Mouse (Mus musculus) hindbrain, embryonic 14.5 days (tissue): ENCODE measurements around the gene Srsf10. TPM values are rescaled to one million over a fixed set of nuclear protein-coding genes. Genes with fewer than 3 reads are reported as not detected.

Experiments used
- ATAC-seq: fragments of 200-750 bp; cut with Nextera tagmentation; 2 replicates; pipeline ENCODE4 v1.8.0; 2017; ENCODE audit warnings: moderate number of reproducible peaks, mild to moderate bottlenecking, moderate TSS enrichment, moderate library complexity; ENCODE audit not compliant: low FRiP score
- DNase-seq: peaks from one replicate; pipeline ENCODE4 v3.0.0-alpha.2; 2015; ENCODE audit warnings: low spot score
- H3K27ac ChIP-seq: fragments of 300-500 bp; sonication (generic); 2 replicates; pipeline ENCODE4 v1.5.1; 2014; ENCODE audit warnings: mild to moderate bottlenecking, moderate library complexity
- H3K27me3 ChIP-seq: fragments of 300-500 bp; sonication (generic); 2 replicates; pipeline ENCODE4 v1.6.1; 2014; ENCODE audit warnings: mild to moderate bottlenecking, low read length, mixed read lengths; ENCODE audit not compliant: control insufficient read depth, insufficient read depth
- H3K36me3 ChIP-seq: fragments of 300-500 bp; sonication (generic); replicated peaks from 2 replicates; pipeline ENCODE4 v1.6.1; 2014; ENCODE audit not compliant: control insufficient read depth, insufficient read depth
- H3K4me1 ChIP-seq: fragments of 300-500 bp; sonication (generic); replicated peaks from 2 replicates; pipeline ENCODE4 v1.6.1; 2014; ENCODE audit warnings: antibody characterized with exemption, low read length, mixed read lengths; ENCODE audit not compliant: control insufficient read depth, insufficient read depth
- H3K4me2 ChIP-seq: fragments of 300-500 bp; sonication (generic); replicated peaks from 2 replicates; pipeline ENCODE4 v1.6.1; 2014; ENCODE audit warnings: mild to moderate bottlenecking, moderate library complexity
- H3K4me3 ChIP-seq: fragments of 300-500 bp; sonication (generic); replicated peaks from 2 replicates; pipeline ENCODE4 v1.5.1; 2014; ENCODE audit warnings: mild to moderate bottlenecking, low read length
- H3K9ac ChIP-seq: fragments of 300-500 bp; sonication (generic); 2 replicates; pipeline ENCODE4 v1.6.1; 2014
- H3K9me3 ChIP-seq: fragments of 300-500 bp; sonication (generic); 2 replicates; pipeline ENCODE4 v1.6.1; 2016; ENCODE audit warnings: low read length; ENCODE audit not compliant: control insufficient read depth
- WGBS: fragments of 180-500 bp; shearing (Covaris S2); extraction: QIAGEN DNeasy Blood & Tissue Kit; methylation state at CpG from one replicate; pipeline ENCODE4 v1.1.7; 2014; 5-methylcytosine and 5-hydroxymethylcytosine counted together
- polyA plus RNA-seq: library from polyadenylated mRNA; unstranded; fragments of >200 nt; fragmentation: Nextera tagmentation; extraction: Ambion mirVana; gene quantifications from 2 replicates; pipeline ENCODE4 v1.2.1, GENCODE M21; 2014

The Srsf10 gene
- polyA plus RNA-seq, 1 experiment from 2014 or later = 200 TPM

DNA sequence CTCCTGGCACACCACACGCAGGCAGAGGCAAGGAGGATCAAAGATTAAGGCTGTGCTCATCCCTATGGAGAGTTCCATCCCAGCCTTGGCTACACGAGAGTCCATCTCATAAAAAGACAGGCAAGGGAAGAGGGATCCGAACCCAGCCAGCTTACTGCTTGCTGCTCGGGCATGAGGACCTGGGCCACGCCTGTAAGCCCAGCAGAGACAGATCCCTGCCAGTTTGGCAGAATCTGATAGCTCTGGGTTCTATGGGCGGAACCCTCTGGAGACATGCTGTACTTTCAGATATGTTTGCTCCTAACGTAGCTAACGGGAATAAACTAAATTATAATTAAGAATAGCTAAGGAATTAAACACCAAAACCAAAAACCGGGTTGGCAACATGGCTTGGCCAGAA, 3.6 kb upstream of the Srsf10 start:
- DNase-seq (no peak), ATAC-seq (no peak)
- no peak overlapping the region for H3K9ac ChIP-seq
- WGBS = 93% methylated on average over 9 of the region's 9 CpGs
- H3K9me3 ChIP-seq = no peaks in the 10 kb centered on the region
- H3K4me1 ChIP-seq = peaks cover 22% of the 10 kb centered on the region; the same call in 1 of the 2 replicates
- H3K27ac ChIP-seq = no peak overlapping the region
- no peaks in the 10 kb centered on the region for H3K36me3 ChIP-seq
- H3K4me3 ChIP-seq = no peak overlapping the region
- H3K27me3 ChIP-seq = no peaks in the 10 kb centered on the region
- H3K4me2 ChIP-seq = no peak overlapping the region

DNA sequence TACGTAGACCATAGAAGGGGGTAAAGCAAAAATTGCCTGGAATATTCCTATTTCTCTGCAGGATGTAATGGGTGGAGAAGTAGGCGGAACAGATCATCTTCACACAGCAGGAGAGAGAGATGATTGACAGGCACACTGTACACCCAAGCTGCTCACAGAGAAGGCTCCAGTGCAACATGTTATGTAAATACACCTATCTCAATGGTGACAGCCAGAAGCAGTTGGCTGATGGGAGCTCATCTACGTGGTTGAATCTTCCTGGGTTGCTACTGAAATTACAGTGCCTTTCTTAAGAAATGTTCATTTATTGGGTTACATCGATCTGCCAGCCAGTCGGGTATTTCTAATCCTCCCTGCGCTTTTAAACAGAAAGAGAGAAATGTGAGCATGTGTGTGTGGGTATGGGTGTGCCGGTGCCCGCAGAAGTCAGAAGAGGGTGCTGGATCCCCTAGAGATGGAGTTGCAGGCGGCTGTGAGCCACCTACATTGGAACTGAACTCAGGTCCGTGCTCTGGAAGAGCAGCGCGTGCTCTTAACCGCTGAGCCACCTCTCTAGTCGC, 1.5 kb upstream of the Srsf10 start:
- 90% methylated on average over 14 of the region's 14 CpGs for WGBS
- Histone ChIP-seq H3K9me3 (no peaks in the 10 kb centered on the region), H3K4me2 (no peak overlapping the region), H3K9ac (no peak overlapping the region), H3K36me3 (no peaks in the 10 kb centered on the region), H3K4me3 (no peak overlapping the region), H3K27ac (peak overlapping the region; percentile 98; the same call in 1 of the 2 replicates), H3K4me1 (peaks cover 38% of the 10 kb centered on the region), H3K27me3 (no peaks in the 10 kb centered on the region)
- ATAC-seq (no peak), DNase-seq (no peak)

DNA sequence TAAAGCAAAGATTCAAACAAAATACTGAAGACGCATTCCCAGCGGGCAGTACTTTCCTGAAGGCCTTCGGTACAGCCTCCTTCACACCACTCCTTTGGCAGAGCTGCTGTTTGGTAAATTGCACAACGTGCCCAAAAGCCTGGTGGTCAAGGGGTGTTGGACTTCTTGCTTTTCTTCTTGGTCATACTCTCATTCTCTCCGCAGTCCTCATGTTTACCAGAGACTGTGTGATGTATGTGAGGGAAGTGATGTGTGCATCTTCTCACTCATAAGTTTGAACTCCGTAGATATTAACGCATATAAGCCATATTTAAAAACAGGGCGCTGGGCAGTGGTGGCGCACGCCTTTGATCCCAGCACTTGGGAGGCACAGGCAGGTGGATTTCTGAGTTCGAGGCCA, 917 bp upstream of the Srsf10 start:
- ATAC-seq = no peak
- Histone ChIP-seq H3K4me2 (peak overlapping the region; percentile 82), H3K36me3 (no peaks in the 10 kb centered on the region), H3K4me3 (peak overlapping the region; percentile 84; the same call in 1 of the 2 replicates), H3K9ac (peak overlapping the region; percentile 72), H3K9me3 (no peaks in the 10 kb centered on the region), H3K27me3 (no peaks in the 10 kb centered on the region), H3K27ac (peak overlapping the region; percentile 98), H3K4me1 (peaks cover 44% of the 10 kb centered on the region)
- WGBS = 73% methylated on average over 11 of the region's 11 CpGs
- DNase-seq = no peak

DNA sequence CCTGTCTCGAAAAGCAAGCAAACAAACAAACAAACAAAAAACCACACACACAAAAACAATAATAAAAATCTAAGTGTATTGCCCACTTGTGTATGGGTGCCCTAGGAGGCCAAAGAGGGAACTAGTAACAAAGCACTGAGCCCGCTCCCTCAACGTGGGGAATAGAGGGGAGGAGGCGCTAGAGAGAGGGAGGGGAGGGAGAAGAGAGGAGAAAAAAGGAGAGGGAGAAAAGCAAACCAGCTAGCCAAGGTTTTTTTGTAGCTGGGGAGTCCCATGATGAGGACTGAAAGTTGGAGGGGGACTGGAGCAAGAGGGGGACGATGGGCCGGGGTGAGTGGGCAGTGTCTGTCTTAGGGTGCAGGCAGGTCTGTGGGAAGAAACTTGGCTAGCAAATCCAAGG, 467 bp upstream of the Srsf10 start:
- peak overlapping the region; percentile 72 for H3K9ac ChIP-seq
- ATAC-seq = peak; percentile 3; the same call in 1 of the 2 replicates
- no peaks in the 10 kb centered on the region for H3K36me3 ChIP-seq
- H3K9me3 ChIP-seq = no peaks in the 10 kb centered on the region
- no peak for DNase-seq
- H3K4me2 ChIP-seq = peak overlapping the region; percentile 82
- WGBS = 9% methylated on average over 6 of the region's 6 CpGs
- H3K27me3 ChIP-seq = no peaks in the 10 kb centered on the region
- H3K4me3 ChIP-seq = peak overlapping the region; percentile 84
- H3K4me1 ChIP-seq = peaks cover 48% of the 10 kb centered on the region
- peak overlapping the region; percentile 98 for H3K27ac ChIP-seq

DNA sequence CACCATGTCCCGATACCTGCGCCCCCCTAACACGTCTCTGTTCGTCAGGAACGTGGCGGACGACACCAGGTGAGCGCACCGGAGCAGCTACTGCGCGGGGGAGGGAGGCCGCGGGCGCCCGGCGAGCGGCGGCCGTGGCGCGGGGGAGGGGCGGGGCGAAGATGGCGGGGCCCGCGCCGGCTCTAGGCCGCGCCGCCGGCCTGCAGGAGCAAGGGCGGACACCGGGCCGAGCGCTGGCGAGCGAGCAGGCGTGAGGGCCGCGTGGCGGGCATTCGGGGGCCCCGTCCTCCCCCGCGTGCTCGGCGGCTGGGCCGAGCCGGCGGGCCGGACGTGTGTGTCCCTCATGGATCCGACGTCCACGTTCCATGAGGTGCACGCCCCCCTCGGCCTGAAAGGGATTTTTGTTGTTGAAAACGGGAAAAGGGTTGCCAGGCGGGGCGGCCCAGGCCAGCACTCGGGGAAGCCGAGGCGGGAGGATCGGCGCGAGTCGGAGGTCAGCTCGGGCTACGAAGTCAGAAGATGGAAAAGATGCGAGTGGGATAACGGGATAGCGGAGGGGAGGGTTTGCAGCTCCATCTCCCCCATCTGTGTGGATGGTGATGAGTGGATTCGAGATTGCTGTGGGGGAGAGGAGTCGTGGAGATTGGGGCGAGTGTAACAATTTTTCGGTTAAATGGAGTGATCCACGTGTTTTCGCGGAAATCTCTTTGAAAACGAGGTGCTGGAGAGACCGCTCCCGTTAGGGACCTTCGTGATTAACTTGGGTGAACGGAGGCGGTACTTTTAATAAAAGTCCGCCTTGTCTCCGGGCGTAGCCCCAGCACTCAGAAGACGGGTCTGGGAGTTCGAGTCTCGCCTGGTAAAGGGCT, 910 bp downstream of the Srsf10 start:
- peak; percentile 53 for DNase-seq
- Histone ChIP-seq H3K4me3 (peak overlapping the region; percentile 84), H3K27me3 (no peaks in the 10 kb centered on the region), H3K4me1 (peaks cover 52% of the 10 kb centered on the region), H3K27ac (peak overlapping the region; percentile 98), H3K4me2 (peak overlapping the region; percentile 82), H3K9ac (peak overlapping the region; percentile 94), H3K9me3 (no peaks in the 10 kb centered on the region), H3K36me3 (no peaks in the 10 kb centered on the region)
- ATAC-seq = peak; percentile 83
- WGBS = under 1% methylated on average over 80 of the region's 91 CpGs

DNA sequence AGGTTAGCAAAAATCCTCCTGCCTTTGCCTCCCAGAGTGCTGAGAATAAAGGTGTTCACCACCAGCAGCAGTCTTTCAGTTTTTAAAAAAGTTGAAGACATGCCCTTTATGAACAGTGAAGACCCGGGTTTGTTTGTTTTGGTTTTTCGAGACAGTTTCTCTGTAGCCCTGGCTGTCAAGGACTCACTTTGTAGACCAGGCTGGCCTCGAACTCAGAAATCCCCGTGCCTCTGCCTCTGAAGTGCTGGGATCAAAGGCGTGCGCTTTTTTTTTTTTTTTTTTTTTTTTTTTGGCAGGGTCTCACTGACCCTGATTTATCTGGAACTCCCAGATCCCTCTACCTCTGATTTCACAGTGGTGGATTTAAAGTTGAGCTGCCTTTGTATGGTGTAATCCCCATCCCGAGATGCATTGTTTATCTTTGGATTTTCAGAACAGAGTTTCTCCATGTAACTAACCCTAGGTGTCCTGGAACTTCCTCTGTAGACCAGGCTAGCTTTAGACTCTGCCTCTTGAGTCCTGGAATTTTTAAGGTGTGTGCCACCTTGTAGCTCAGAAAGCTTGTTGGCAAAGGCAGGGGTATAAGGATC, 2.1 kb downstream of the Srsf10 start:
- no peak for ATAC-seq
- Histone ChIP-seq H3K9me3 (no peaks in the 10 kb centered on the region), H3K4me3 (peak overlapping the region; percentile 84), H3K4me1 (peaks cover 52% of the 10 kb centered on the region), H3K9ac (peak overlapping the region; percentile 94), H3K4me2 (peak overlapping the region; percentile 82), H3K27ac (0 out of 2 replicates have a peak overlapping the region, but pooled peaks have one; percentile 7), H3K27me3 (no peaks in the 10 kb centered on the region), H3K36me3 (peaks cover 12% of the 10 kb centered on the region)
- 13% methylated on average over 7 of the region's 7 CpGs for WGBS
- no peak for DNase-seq

DNA sequence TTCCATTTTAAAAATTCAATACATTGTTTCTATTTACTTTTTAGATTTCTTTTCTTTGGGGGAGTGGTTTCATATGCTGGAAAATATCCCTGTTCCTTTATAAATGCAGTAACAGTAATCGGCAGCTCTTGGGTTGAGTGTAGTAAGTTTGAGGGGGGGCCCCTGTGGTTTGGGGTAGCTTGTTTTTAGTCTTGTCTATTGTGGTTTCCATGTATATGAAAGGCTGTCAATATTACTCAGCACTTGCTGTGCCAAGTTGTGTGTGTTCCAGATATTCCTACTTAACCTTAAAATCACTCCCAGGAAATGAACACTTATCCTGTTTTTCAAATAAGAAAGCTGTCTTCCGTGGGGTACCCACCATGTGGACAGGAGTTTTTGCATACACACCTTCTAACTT, 13.4 kb downstream of the Srsf10 start:
- Histone ChIP-seq H3K9me3 (no peaks in the 10 kb centered on the region), H3K4me3 (no peak overlapping the region), H3K4me1 (peaks cover 21% of the 10 kb centered on the region), H3K4me2 (no peak overlapping the region), H3K27me3 (no peaks in the 10 kb centered on the region), H3K27ac (no peak overlapping the region), H3K9ac (no peak overlapping the region), H3K36me3 (peaks cover 38% of the 10 kb centered on the region)
- 72% methylated on average over 2 of the region's 2 CpGs for WGBS
- DNase-seq (no peak), ATAC-seq (no peak)

DNA sequence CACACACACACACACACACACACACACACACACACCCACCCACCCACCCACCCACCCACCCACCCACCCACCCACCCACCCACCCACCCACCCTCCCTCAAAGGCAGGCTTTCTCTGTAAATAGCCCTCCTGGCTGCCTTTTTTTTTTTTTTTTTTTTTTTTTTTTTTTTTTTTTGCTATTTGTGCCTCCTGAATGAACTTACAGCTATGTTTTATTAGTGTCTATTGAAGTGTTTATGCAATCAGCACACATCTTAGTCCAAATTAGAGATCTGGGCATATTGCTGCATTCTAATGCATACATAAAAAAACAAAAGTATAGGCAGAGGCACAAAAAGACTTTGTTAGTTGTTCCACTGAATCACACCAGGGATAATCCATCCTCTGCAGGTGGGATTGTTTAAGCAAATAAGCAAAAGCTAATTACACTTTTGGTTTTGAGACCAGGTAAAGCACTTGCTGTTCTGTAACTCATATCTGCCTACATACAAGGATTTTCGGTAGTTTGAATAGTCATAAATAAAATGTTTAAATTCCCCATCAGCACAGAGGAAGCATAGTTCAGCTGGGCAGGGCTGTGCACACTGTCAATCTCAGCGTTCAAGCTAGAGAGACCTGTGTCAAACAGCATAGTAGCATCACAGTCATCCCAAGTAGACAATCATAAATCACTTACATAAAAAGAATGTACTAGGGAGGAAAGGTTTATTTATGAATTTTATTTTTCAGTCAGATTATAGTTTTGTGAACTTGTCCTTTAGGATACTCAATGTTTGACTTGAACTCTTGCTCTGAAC, 14.9 kb downstream of the Srsf10 start:
- H3K27me3 ChIP-seq = no peaks in the 10 kb centered on the region
- 0 out of 2 replicates have a peak overlapping the region, but pooled peaks have one; percentile 2 for H3K4me3 ChIP-seq
- H3K4me1 ChIP-seq = peaks cover 32% of the 10 kb centered on the region
- no peak overlapping the region for H3K27ac ChIP-seq
- ATAC-seq (no peak), DNase-seq (no peak)
- peak overlapping the region; percentile 78 for H3K4me2 ChIP-seq
- peaks cover 38% of the 10 kb centered on the region for H3K36me3 ChIP-seq
- no peaks in the 10 kb centered on the region for H3K9me3 ChIP-seq
- WGBS = 54% methylated on average over 2 of the region's 2 CpGs
- peak overlapping the region; percentile 44; the same call in 1 of the 2 replicates for H3K9ac ChIP-seq
